Mouse (Mus musculus): Measurements from ENCODE around the gene Cd84. TPM values are rescaled to one million over a fixed set of nuclear protein-coding genes. Genes with fewer than 3 reads are reported as not detected.

Cd84 gene
- total RNA-seq, 2 experiments from 2014 or later: 2.2 to 4.5 TPM

DNA sequence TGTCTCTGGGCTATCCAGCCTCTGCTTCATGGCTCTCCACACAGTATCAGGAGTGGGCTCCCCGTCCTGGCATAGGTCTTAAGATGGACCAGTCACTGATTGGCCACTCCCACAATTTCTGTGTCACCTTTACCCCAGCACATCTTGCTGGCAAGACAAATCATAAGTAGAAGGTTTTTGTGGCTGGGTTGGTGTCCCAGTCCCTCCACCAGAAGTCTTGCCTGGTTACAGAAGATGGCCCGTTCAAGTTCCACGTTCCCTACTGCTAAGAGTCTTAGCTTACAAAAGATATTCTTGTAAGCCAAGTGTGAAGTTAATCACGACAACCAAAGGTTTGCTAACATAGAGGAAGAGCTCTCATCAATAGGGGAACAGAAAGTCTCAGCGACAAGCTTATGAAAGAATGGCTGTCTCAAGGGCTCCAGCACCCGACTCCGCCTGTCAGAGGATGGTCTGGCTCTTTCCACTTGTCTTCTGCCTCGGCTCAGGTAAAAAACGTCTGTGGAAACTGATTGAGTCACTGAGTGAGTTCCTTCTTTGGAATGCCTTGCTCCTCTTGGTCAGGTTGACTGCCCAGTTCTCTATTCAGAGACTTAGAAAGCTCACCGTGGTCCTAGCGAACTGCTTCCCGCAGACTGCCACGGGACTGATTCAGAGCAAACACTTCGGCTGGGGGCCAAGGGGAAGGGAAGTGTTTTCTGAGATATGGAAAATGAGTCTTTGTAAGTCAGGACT, 78.0 kb downstream of the Cd84 start, which contains the start of gene Slamf6:
Slamf6 (plus strand) TSS at position 211 of the 735 bp plus-strand sequence.
- no peak for DNase-seq

DNA sequence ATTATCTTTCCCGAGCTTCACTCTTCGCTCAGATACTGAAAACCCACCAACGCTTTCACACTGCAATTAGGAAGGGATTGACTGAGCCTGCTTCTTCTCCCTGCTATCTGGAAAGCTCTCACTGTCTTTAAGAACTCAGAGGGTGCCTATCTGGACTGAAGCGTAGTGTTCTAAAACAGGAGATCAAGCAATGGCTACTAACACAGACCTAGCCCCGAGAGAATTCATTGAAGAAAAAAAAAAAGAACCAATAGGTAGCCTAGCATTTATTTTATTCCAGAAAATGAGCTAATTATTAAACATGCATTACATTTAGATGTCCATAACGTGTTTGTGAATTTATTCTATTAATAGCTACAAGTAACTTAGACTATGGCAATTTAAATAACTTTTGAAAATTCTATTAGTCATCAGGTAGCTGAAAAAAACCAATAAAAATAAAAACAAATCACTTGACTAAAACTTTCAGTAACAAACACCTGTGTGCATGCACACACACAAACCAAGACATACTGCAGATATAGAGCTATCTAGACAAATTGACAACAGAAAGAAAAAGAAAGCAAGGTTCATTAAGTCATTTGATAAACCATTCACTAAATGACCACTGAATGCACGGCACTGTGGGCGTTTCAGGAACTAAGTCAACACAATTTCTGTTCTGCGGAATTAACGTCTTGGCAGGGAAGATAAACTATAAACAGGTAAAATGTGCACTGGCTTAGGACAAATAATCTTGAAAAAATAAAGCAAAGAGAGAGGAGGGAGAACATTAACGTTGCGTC, 78.8 kb downstream of the Cd84 start:
- DNase-seq: no peak

DNA sequence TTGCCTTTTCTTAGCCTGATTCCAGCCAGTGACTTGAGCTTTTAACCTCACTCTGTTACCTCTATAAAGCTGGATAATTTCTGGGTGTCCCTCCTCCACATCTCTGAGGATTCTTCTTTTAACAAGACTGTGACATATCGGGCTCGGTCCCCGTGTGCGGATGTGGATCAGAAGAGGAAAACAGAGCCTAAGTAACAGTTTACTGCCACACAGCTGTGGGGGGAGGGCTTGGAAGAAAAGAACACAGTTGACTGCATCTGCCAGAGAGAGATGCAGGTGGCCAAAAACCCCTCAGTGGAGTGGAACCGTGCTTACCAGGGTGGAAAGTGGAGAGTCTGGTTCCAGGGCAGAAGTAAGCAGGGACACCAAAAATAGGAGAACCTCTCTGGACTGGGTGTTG, 79.7 kb downstream of the Cd84 start:
- no peak for DNase-seq

DNA sequence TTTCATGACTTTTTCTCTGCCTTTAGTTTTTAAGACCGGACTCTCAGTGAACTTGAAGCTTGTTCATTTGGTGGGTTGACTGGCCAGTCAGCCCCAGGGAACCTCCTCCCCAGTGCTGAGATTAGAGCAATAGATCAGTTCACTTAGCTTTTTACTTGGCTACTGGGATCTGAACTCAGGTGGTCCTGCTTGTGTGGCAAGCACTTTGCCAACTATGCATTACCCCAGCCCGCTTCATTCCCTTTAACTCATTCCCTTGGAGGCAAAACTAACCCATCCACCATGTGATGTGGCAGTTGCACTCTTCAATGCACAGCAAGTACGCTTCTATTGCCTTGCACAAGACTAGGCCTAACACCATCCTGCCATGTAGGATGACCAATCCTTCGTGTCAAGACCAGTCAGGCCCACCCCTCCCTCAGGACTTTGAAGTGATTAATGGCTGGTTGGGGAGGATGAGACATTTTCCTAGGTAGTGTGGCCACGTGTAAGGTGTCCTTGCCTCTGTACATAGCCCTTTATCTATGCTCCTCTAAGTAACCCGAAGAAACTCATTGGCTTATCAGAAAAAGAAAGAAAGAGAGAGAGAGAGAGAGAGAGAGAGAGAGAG, 80.5 kb downstream of the Cd84 start:
- DNase-seq: no peak

DNA sequence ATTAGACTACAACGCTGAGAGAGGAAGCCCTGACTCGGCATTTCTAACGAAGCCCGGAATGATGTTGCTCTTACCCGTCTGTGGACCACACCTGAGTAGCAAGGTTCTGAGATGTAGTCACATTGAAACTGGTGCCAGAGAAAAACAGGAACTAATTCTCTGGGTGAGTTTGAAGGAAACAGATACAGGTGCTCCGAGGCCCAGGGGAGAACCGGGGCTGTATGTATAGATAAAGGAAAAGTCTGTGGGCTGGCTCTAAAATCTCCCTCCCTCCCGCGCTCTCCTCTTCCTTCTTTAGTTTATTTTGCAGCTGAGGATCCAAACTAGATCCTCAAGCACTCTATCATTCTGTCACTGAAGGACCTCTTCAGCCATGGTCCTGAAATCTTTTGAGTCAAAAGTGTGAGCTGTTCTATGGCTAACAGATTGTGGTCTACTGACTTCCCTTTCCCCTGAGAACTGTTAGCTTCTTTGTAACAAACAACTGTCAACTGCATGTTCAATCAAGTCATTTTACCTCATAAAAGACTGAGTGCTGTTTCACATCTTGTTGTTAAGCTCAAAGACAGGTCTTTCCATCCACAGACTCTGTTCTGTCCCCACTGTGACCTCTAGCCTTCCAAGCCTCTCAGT, 81.6 kb downstream of the Cd84 start:
- DNase-seq: no peak

DNA sequence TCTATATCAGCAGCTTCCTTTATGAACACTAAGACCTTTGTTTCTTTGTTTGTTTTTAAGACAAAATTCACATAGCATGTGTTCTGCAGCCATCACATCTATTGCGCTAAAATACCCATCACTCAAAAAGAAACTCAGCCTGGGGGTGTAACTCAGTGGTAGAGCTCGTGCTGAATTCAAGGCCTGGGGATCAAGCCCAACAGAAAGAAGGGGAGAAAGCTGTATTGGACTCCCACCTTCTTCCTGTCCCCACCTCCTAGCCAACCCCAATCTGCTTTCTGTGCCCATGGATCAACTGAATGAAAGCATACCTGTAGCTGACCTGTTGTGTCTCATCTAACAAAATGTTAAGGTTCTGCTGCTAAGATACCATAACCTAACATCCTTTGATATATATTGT, 82.1 kb downstream of the Cd84 start:
- DNase-seq: no peak

DNA sequence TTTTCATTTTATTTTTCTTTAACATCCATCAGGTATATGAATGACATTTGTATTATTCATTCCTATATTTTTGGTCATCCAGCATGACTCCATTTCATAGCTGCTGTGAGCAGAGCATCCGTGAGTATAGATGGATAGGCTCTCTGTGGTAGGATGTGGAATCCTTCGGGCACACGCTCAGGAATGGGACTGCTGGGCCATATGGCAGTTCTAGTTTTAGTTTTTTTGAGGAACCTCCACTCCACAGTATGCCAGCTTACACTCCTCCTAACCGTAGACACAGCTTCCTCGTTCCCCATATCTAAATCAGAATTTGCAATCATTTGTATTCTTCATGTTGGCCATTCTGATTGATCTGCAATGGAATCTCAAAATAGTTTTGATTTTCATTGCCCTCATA, 83.3 kb downstream of the Cd84 start:
- no peak for DNase-seq

DNA sequence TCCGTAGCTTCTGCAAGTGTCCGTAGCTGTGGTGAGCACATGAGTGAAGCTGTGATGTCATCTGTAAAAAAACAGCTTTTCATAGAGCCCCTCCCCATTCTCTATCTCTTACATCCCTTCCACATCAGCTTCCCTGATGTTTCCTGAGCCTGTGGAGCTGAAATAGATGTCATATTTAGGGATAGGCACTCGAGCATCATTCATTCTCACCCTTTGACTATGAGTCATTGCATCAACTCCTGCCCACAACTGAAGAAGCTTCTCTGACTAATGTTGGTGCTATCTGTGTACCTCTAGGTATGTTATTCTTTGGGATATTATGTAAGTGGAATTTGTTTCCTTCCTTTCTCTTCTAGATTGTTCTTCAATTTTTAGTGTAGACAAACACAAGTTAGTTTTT, 85.4 kb downstream of the Cd84 start:
- DNase-seq: no peak

DNA sequence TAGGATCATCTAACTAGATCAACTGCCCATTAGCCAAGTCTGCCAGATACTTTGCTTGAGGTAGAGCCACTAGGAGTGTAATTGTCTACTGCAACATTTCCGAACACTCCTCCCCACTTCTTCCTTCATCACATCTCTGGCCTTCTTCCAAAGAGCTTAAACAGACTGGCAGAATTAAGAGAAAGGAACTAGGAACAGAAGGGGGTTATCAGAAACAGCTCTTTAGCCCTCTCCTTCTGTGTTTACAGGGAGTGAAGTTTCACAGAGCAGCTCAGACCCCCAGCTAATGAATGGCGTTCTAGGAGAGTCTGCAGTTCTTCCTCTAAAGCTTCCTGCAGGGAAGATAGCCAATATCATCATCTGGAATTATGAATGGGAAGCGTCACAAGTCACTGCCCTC, 94.4 kb downstream of the Cd84 start:
- no peak for DNase-seq

DNA sequence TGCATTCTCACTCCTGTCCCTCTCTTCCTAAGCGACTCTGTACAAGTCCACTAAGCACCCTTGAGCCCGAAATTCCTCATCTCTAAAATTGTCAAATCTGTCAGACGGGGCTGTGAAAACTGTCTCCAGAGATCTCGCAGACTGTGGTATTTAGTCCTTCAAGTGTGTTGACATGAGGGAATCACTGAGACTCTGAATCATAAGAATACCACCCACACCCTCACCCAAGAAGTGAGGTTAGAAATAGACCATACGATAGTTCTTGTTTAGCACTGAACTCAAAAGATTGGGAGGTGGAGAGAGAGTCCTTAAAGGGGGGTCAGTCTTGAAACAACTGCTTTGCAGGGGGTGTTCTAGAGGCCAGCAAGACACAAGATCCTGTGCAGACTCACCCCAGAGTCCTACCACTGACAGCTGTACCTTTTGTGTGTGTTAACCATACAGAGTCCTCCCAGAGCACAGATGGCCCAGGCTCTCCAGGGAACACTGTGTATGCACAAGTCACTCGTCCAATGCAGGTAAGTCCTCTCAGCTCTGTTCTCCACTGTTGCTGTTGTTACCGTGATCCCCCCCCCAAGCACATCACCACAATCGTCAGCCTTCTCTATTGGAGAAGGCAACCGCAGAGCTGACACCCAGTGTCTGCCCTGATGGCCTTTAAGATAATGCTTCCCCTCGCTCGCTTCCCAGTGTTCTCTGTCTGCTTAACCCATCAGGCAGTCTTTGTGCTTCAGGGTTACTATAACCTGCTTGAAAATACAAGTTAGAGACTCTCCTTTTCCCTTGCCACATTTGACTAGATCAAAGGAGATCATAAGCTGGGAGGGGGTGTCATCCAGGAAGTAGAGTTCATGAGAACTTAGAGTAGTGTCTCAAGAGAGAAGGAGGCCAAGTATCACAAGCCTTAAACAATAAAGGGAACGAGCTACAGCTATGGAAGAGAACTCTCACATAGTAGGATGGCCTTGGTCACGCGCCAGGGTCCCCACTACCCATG, 99.8 kb downstream of the Cd84 start:
- no peak for DNase-seq

Other genes with a start within 250 kb of the Cd84 start
- gene Ly9, start 232.3 kb upstream of the Cd84 start, total RNA-seq (2021): 1 to 10 TPM in 1 of 2 experiments, under 1 TPM in 1; 0.49 to 1.4 TPM
- 1 to 10 TPM in 1 of 2 experiments, under 1 TPM in 1; 0.43 to 1.1 TPM for gene Slamf7, start 186.7 kb upstream of the Cd84 start, total RNA-seq (2021)
- 1 to 10 TPM; 1.8 to 3.5 TPM for gene Cd48, start 157.7 kb upstream of the Cd84 start, total RNA-seq (2021)
- gene Slamf1, start 72.6 kb upstream of the Cd84 start, total RNA-seq (2021): under 1 TPM; 0.13 to 0.16 TPM
- gene Gm10521, start 56.0 kb downstream of the Cd84 start, total RNA-seq (2021): under 1 TPM; 0.10 to 0.26 TPM
- gene Slamf6, start 77.8 kb downstream of the Cd84 start, total RNA-seq (2021): under 1 TPM in 1 of 2 experiments, not detected in 1; 0.20 TPM
- 1 to 10 TPM; 2.5 to 5.7 TPM for gene Vangl2, start 188.7 kb downstream of the Cd84 start, total RNA-seq (2021)
- gene Nhlh1, start 217.9 kb downstream of the Cd84 start, total RNA-seq (2021): not detected
- 100 to 1,000 TPM; 178 to 197 TPM for gene Copa, start 242.8 kb downstream of the Cd84 start, total RNA-seq (2021)
- gene Ncstn, start 243.1 kb downstream of the Cd84 start, total RNA-seq (2021): 100 to 1,000 TPM in 1 of 2 experiments, 10 to 100 TPM in 1; 94.4 to 101 TPM

Measured in adrenal gland, postnatal 36 days (tissue).